Mouse (Mus musculus) small intestine, adult 2 months (tissue): Measurements from ENCODE around the gene Tmem59.

Experiments used
- CTCF ChIP-seq: fragments of 200-500 bp; IDR thresholded peaks from 2 replicates; pipeline ENCODE4 v1.5.1; 2012; ENCODE audit warnings: low read depth, mild to moderate bottlenecking, control low read depth, inconsistent platforms, low read length, moderate library complexity, mixed read lengths; ENCODE audit not compliant: insufficient replicate concordance, insufficient read length; ENCODE audit errors: extremely low read depth
- POLR2A ChIP-seq: fragments of 200-500 bp; IDR thresholded peaks from 2 replicates; pipeline ENCODE4 v1.6.1; 2012; ENCODE audit warnings: low read depth, mild to moderate bottlenecking, control low read depth, inconsistent platforms, low read length, moderate library complexity

GRCm38 (mm10) chr4:107166700-107167099 lies 11.5 kb upstream of the Tmem59 start:
- no peak for TF ChIP-seq CTCF
- TF ChIP-seq POLR2A, result no peak
